Mouse (Mus musculus): ENCODE results near the gene Arhgap21.

DNA sequence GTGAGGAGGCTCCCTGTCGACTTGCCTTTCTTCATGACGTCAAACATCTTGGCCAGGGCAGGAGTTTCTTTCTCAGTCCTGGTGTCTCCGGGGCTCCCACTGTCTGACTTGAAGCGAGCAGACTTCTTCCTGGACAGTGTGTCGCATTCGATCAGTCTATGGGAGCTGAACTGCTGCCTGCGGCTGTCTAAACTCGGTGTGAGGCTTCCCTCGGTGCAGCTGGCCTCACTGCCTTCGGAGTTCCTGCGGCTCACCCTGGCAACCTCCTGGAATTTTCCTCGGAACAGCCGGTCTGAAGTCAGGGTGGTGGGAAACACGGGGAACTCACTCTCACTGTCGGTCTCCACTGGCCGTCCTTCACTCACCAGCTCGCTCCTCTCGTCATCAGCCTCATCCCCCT is 119.3 kb downstream of the Arhgap21 start:
- TF ChIP-seq POLR2A (IDR thresholded peaks at IDR 0.05; ENCODE audit: control insufficient read depth, low read depth, low read length) (no peak), CTCF (IDR thresholded peaks at IDR 0.05; ENCODE audit: control insufficient read depth, insufficient read depth, insufficient replicate concordance, low read depth, low read length) (no peak)

Measured in testis, adult 2 months (tissue).